ENCODE assay signal across 29 mouse cellular contexts in the genomic region with DNA sequence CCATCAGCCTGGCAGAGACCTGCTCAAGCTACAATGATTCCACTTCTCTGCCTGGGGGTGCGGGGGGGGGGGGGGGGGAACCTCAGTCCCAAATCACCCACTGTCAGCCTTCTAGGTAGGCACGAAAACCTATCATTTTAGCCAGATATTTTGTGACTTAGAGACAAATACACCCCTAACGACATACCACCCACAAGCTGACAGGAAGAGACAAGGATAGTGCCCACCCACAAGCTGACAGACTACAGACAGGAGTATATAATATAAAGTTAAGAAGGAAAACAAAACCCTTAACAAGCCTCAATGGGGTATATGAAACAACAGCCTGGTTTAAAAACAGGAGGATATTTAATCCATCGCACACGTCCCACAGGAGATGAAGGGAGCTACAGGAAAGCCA. TPM values are rescaled to one million over a fixed set of nuclear protein-coding genes. Genes with fewer than 3 reads are reported as not detected.
DNase-seq lines count a peak whose midpoint lies in the region; ATAC-seq lines count a peak whose summit lies in the region.
"Had no signal": no experiment of that assay in that cellular context is flagged by ENCODE, and none has a peak within 500 bp of the region (broad histone marks: within the 10 kb centered on the region; RNA-seq: fewer than 3 reads in every experiment).

No protein-coding gene starts in this region.

- WGBS in liver, embryonic 13.5 days (ENCODE audit: insufficient replicate concordance) = 48% methylated on average over 5 of the region's 5 CpGs

- H3K4me1 ChIP-seq in megakaryocyte, embryonic 14.5 days = peaks cover 96% of the 10 kb centered on the region
- H3K4me1 ChIP-seq in liver, embryonic 13.5 days (replicated peaks) = peaks cover 22% of the 10 kb centered on the region
- H3K4me1 ChIP-seq: embryonic facial prominence, embryonic 10.5 days; embryonic facial prominence, embryonic 15.5 days; forebrain, embryonic 12.5 days; limb, embryonic 13.5 days; midbrain, embryonic 10.5 days had no signal

- H3K4me2 ChIP-seq in liver, embryonic 13.5 days = no peak overlapping the region
- H3K4me2 ChIP-seq: embryonic facial prominence, embryonic 15.5 days; forebrain, embryonic 12.5 days; heart, embryonic 15.5 days; limb, embryonic 13.5 days had no signal

- H3K36me3 ChIP-seq in megakaryocyte, embryonic 14.5 days (replicated peaks; ENCODE audit: low read length) = peaks cover 93% of the 10 kb centered on the region
- H3K36me3 ChIP-seq in liver, embryonic 13.5 days = peaks cover 91% of the 10 kb centered on the region

- no peaks in the 10 kb centered on the region for H3K9me3 ChIP-seq in megakaryocyte, embryonic 14.5 days
- H3K9me3 ChIP-seq in liver, embryonic 13.5 days (replicated peaks) = no peaks in the 10 kb centered on the region
- H3K9me3 ChIP-seq: embryonic facial prominence, embryonic 10.5 days; embryonic facial prominence, embryonic 15.5 days; forebrain, embryonic 12.5 days; G1E; heart, embryonic 15.5 days; limb, embryonic 13.5 days; midbrain, embryonic 10.5 days had no signal

- no peak for ATAC-seq in megakaryocyte, adult 5-6 weeks (ENCODE audit: poor library complexity, severe bottlenecking)
- ATAC-seq in liver, embryonic 13.5 days (ENCODE audit: low read depth) = peak; percentile 39; the same call in 1 of the 2 replicates
- ATAC-seq: forebrain, postnatal 0 days; hindbrain, embryonic 16.5 days; intestine, embryonic 16.5 days; midbrain, embryonic 16.5 days had no signal

- peak overlapping the region; percentile 66 for H3K4me3 ChIP-seq in megakaryocyte, embryonic 14.5 days (replicated peaks)
- H3K4me3 ChIP-seq in liver, embryonic 13.5 days (replicated peaks) = no peak overlapping the region
- H3K4me3 ChIP-seq: embryonic facial prominence, embryonic 10.5 days; embryonic facial prominence, embryonic 15.5 days; forebrain, embryonic 12.5 days; heart, embryonic 15.5 days; limb, embryonic 13.5 days; midbrain, embryonic 10.5 days had no signal

- H3K27me3 ChIP-seq in megakaryocyte, embryonic 14.5 days (replicated peaks) = no peaks in the 10 kb centered on the region
- no peaks in the 10 kb centered on the region for H3K27me3 ChIP-seq in liver, embryonic 13.5 days
- H3K27me3 ChIP-seq: embryonic facial prominence, embryonic 15.5 days; forebrain, embryonic 12.5 days; heart, embryonic 15.5 days; limb, embryonic 13.5 days had no signal

- DNase-seq in frontal cortex, postnatal 36 days (ENCODE audit: low spot score in 2 of 2) = peak; percentile 8
- DNase-seq in frontal cortex, postnatal 25 days (ENCODE audit: low spot score in 2 of 2) = no peak
- no peak for DNase-seq in liver, embryonic 13.5 days
- no peak for DNase-seq in spleen, adult 18-20 months
- no peak for DNase-seq in left cerebral cortex, adult 18-20 months (ENCODE audit: low spot score in 2 of 2)
- DNase-seq: cerebellum, adult 18-20 months had no signal

- no peak overlapping the region for H3K27ac ChIP-seq in liver, embryonic 13.5 days
- H3K27ac ChIP-seq: embryonic facial prominence, embryonic 10.5 days; embryonic facial prominence, embryonic 15.5 days; forebrain, embryonic 12.5 days; heart, embryonic 15.5 days; kidney, postnatal 0 days; limb, embryonic 13.5 days; midbrain, embryonic 10.5 days had no signal

- no peak overlapping the region for H3K9ac ChIP-seq in liver, embryonic 13.5 days
- H3K9ac ChIP-seq: embryonic facial prominence, embryonic 15.5 days; forebrain, embryonic 12.5 days; forebrain, postnatal 0 days; heart, embryonic 15.5 days; limb, embryonic 13.5 days had no signal

RNA-seq across cellular contexts. Expression of a gene that starts 14.0 kb away (rescaled TPM):
- polyA plus RNA-seq in megakaryocyte, embryonic 14.5 days (2012; ENCODE audit: insufficient read depth, low replicate concordance) = 2.7 and 3.5 TPM in 2 replicates
- total RNA-seq in megakaryocyte, adult 5-6 weeks (2015) = 0.60 TPM in 1 of 2 replicates, not detected in the other
- not detected in 2 replicates for total RNA-seq in megakaryocyte, adult 5-6 weeks (2017)
- polyA plus RNA-seq in liver, embryonic 13.5 days (2015; fragmentation: Nextera tagmentation; extraction: Ambion mirVana) = not detected in 2 replicates
- not detected for total RNA-seq in left cerebral cortex, adult 18-20 months (2021)
- total RNA-seq: forebrain, postnatal 0 days; G1E; gastrocnemius, adult 8-10 months; left cerebral cortex, postnatal 25 days; neutrophil, adult 5-6 weeks had no signal
- polyA plus RNA-seq: cortical plate, adult 2 months; embryonic facial prominence, embryonic 10.5 days; embryonic facial prominence, embryonic 15.5 days; forebrain, embryonic 12.5 days; G1E; hindbrain, embryonic 11.5 days; kidney, postnatal 0 days; limb, embryonic 13.5 days; liver, embryonic 16.5 days; midbrain, embryonic 10.5 days; neural tube, embryonic 11.5 days; stomach, embryonic 14.5 days; thymus, postnatal 0 days had no signal

RNA-seq across cellular contexts. Expression of a gene that starts 26.5 kb away (rescaled TPM):
- polyA plus RNA-seq in megakaryocyte, embryonic 14.5 days (2012; ENCODE audit: insufficient read depth, low replicate concordance) = 6.4 and 27.8 TPM in 2 replicates
- 36.8 and 42.1 TPM in 2 replicates for total RNA-seq in megakaryocyte, adult 5-6 weeks (2015)
- 71.7 and 77.1 TPM in 2 replicates for total RNA-seq in megakaryocyte, adult 5-6 weeks (2017)
- polyA plus RNA-seq in liver, embryonic 13.5 days (2015; fragmentation: Nextera tagmentation; extraction: Ambion mirVana) = 52.6 and 60.6 TPM in 2 replicates
- 10 to 100 TPM; 32.6 to 33.6 TPM for total RNA-seq in left cerebral cortex, adult 18-20 months (2021)

RNA-seq across cellular contexts. Expression of a gene that starts 28.7 kb away (rescaled TPM):
- 3.9 and 10.7 TPM in 2 replicates for polyA plus RNA-seq in megakaryocyte, embryonic 14.5 days (2012; ENCODE audit: insufficient read depth, low replicate concordance)
- 34.0 and 40.5 TPM in 2 replicates for total RNA-seq in megakaryocyte, adult 5-6 weeks (2015)
- total RNA-seq in megakaryocyte, adult 5-6 weeks (2017) = 26.7 and 30.7 TPM in 2 replicates
- polyA plus RNA-seq in liver, embryonic 13.5 days (2015; fragmentation: Nextera tagmentation; extraction: Ambion mirVana) = 14.5 and 17.7 TPM in 2 replicates
- total RNA-seq in left cerebral cortex, adult 18-20 months (2021) = 10 to 100 TPM; 17.1 to 17.7 TPM

RNA-seq across cellular contexts. Expression of a gene that starts 36.8 kb away (rescaled TPM):
- polyA plus RNA-seq in megakaryocyte, embryonic 14.5 days (2012; ENCODE audit: insufficient read depth, low replicate concordance) = 48.1 and 129 TPM in 2 replicates
- 0.20 and 2.3 TPM in 2 replicates for total RNA-seq in megakaryocyte, adult 5-6 weeks (2015)
- 0.26 and 0.45 TPM in 2 replicates for total RNA-seq in megakaryocyte, adult 5-6 weeks (2017)
- polyA plus RNA-seq in liver, embryonic 13.5 days (2015; fragmentation: Nextera tagmentation; extraction: Ambion mirVana) = 32.5 and 37.9 TPM in 2 replicates
- total RNA-seq in left cerebral cortex, adult 18-20 months (2021) = 10 to 100 TPM in 1 of 2 experiments, 1 to 10 TPM in 1; 6.8 to 11.0 TPM

RNA-seq across cellular contexts. Expression of a gene that starts 48.3 kb away (rescaled TPM):
- 64.6 and 113 TPM in 2 replicates for polyA plus RNA-seq in megakaryocyte, embryonic 14.5 days (2012; ENCODE audit: insufficient read depth, low replicate concordance)
- total RNA-seq in megakaryocyte, adult 5-6 weeks (2015) = 69.3 and 70.0 TPM in 2 replicates
- total RNA-seq in megakaryocyte, adult 5-6 weeks (2017) = 49.5 and 52.1 TPM in 2 replicates
- polyA plus RNA-seq in liver, embryonic 13.5 days (2015; fragmentation: Nextera tagmentation; extraction: Ambion mirVana) = 76.9 and 82.6 TPM in 2 replicates
- 10 to 100 TPM; 78.9 to 81.5 TPM for total RNA-seq in left cerebral cortex, adult 18-20 months (2021)

Comparison
In these comparisons a context has a peak if more than half of its experiments do, and no peak if none do; other contexts are left out.
1. DNase-seq: peak in frontal cortex, postnatal 36 days (2 of 2); none in frontal cortex, postnatal 25 days (0 of 2), liver, embryonic 13.5 days (single experiment), spleen, adult 18-20 months (0 of 2) and left cerebral cortex, adult 18-20 months (0 of 2).